Mouse (Mus musculus): ENCODE data around the gene Tmc2. TPM values are rescaled to one million over a fixed set of nuclear protein-coding genes. Genes with fewer than 3 reads are reported as not detected.

Gene Tmc2
- total RNA-seq, 2 experiments from 2014 or later, result not detected

DNA sequence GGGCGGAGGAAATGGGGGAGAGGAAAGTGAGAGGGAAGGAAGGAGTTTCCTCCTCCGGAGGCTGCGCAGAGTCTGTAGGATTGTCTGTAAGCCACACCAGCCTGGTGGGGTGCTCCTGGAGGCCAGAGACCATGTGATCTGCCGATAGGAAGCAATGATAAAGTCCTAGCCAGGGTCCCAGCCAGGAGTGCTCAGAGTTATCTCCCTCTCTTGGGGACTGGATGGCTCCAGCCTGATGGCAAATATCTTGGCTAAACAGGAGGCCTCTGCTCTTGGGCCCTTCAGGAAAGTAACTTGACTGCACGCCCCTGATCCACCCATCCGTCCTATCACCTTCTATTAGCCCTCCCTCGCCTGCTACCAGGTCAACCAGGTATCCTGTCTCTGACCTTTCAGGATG is 53.2 kb downstream of the Tmc2 start:
- no peak for DNase-seq (ENCODE audit: low spot score in 2 of 2)

DNA sequence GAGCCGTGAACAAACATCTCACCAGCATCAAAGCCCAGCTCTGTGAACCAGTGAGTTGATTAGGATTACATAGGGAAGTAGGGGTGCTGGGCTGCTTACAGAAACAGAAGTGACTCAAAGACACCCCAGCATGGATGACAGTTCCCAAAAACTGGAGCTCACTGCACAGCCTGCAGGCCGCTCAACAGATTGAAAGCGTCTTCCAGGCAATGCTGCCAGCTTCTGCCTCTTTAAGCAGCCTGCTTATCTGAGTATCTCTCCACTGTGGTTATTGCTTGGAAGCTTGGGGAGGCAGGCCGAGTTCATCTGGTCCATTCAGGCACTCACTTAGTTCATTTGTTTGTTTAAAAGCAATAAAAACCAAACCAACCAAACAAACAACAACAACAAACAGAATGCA is 61.8 kb downstream of the Tmc2 start:
- DNase-seq (ENCODE audit: low spot score in 2 of 2), result no peak

- DNase-seq (ENCODE audit: low spot score in 2 of 2), result no peak
Measured at GRCm38 (mm10) chr2:130260822-130261221, 65.8 kb downstream of the Tmc2 start.

DNA sequence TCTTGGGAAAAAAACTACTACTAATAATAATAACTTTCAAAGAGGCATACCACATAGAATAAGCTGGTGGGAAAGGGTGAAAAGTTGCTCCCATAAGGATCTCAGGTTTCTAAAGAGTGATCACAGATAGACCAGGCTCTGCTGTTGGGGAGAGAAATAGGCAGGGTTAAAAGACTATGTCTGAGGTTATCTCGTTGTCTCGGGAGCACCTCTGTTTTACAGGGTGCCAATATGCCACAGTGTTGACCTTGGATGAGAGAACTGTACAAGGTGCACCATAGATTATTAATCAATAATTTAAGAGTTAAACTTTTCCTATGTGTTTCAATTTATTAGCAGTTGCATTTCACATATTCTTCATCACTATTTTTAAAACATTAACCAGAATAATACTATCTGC is 66.9 kb downstream of the Tmc2 start:
- DNase-seq (ENCODE audit: low spot score in 2 of 2), result no peak

DNA sequence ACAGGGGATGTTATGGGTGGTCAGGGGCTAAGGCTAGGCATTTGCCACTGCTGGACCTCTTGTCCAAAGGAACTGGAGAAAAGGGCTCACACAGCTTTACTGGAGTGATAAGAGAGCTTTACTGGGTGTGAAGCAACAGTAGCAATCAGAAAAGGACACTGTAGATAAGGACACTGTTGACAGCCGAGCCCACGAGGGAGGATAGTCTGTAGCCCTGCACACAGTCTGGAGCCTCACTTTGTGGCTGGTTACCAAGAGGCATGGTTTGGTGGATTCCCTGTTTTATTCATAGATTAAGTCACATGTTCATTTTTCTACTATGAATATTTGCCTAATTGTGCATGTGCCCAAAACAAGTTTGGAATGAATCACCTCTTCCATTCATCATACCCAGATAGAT is 67.4 kb downstream of the Tmc2 start:
- no peak for DNase-seq (ENCODE audit: low spot score in 2 of 2)

GRCm38 (mm10) chr2:130265520-130265919 is 70.5 kb downstream of the Tmc2 start:
- no peak for DNase-seq (ENCODE audit: low spot score in 2 of 2)

DNA sequence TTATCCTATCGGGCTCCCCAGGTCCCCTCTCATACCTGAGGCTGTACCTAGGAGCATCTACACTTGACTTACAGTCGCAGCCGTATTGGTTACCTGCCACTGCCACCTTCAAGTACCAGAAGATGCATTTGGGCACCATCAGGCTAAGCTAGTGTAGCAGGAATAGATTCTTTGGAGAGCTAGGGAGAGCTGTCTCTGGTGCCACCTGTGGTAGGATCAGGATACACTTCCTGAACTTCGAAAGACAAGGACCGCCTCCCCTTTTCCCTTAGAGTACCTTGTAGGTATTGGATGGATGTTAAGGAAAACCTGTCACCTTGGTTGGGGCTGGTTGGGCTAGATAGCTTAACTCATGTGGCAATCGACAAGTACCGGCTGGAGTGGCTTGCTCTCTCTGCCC is 73.1 kb downstream of the Tmc2 start:
- no peak for DNase-seq (ENCODE audit: low spot score in 2 of 2)

GRCm38 (mm10) chr2:130273732-130274131 is 78.7 kb downstream of the Tmc2 start:
- peak; percentile 33 to 34 for DNase-seq (ENCODE audit: low spot score in 2 of 2)

DNA sequence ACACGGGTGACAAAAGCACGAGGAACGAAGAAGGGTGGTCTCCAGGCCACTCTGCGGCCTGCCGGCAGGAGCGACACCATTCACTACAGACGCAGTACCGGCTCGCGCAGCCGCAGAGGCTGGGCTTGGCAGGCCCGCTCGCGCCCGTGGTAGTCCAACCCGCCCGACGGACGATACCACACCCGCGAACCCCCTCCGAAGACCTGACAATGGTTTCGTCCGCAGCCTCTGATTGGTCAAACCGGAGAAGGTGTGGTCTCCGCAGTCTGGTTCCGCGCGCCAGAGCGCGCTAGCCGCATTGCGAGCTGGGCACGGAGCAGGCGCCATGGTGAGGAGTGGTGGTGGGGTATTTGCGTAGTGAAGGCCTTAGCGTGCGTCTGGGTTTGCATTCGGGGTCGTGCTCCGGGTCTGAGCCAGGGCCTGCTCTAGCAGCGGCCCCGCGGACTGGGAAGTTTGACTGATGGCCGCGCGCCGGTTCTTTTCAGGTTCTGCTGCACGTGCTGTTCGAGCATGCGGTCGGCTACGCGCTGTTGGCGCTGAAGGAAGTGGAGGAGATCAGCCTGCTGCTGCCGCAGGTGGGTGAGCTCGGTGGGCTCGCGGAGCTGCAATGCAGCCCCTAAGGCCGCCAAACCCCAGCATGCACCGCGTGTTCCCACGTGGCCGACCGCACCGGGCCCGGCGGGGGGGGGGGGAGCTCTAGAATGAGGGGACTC is 79.3 kb downstream of the Tmc2 start, which contains the start of gene Nop56:
Nop56 (plus strand) TSS at position 282 of the 713 bp plus-strand sequence.
- peak; percentile 99 to 100 for DNase-seq (ENCODE audit: low spot score in 2 of 2)

DNA sequence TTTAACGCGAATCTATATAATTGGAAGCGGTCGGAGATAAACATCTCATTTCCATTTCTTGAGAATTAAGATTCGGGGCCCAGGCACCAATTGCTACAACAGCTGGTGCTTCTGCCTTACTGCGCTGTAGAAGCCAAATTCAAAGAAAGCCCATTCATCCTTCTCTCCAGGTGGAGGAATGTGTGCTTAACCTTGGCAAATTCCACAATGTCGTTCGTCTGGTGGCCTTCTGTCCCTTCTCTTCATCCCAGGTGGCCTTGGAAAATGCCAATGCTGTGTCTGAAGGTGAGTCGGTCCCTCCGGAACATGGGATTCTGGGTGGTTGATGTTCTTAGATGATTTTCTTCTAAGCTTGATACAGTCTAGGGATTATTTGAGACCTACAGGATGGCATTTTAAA is 79.9 kb downstream of the Tmc2 start:
- no peak for DNase-seq (ENCODE audit: low spot score in 2 of 2)

DNA sequence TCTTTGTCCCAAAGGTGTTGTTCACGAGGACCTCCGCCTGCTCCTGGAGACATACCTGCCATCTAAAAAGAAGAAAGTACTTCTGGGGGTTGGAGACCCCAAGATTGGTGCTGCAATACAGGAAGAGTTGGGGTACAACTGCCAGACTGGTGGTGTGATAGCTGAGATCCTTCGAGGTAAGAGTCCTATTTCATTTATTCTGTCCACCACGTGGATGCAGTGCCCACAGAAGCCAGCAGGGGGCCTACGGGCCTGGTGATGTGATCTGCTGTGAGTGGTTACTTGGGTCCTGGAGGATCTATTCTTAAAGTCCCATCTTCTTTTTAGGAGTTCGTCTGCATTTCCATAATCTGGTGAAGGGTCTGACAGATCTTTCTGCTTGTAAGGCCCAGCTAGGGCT is 80.7 kb downstream of the Tmc2 start:
- DNase-seq (ENCODE audit: low spot score in 2 of 2), result no peak

GRCm38 (mm10) chr2:130279600-130280091 is 84.7 kb downstream of the Tmc2 start:
- DNase-seq (ENCODE audit: low spot score in 2 of 2), result no peak

- DNase-seq (ENCODE audit: low spot score in 2 of 2), result peak; percentile 38 to 51
Measured at GRCm38 (mm10) chr2:130280224-130280623, 85.2 kb downstream of the Tmc2 start.

DNA sequence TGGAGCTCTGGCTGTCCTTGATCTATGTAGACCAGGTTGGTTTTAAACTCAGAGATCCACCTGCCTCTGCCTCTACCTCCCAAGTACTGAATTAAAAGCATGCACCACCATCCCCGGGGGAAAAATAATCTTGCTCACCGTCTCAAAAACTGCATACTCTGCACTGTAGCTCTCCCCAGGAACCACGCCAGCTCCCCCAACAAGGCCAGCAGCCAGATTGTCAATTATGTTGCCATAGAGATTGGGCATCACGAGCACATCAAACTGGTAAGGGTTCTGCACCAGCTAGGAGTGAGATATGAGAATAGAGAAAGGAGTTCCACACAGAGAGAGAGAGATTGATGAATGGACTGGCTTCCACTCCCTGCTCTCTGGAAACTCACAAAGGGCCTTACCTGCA is 85.8 kb downstream of the Tmc2 start:
- DNase-seq (ENCODE audit: low spot score in 2 of 2), result no peak

DNA sequence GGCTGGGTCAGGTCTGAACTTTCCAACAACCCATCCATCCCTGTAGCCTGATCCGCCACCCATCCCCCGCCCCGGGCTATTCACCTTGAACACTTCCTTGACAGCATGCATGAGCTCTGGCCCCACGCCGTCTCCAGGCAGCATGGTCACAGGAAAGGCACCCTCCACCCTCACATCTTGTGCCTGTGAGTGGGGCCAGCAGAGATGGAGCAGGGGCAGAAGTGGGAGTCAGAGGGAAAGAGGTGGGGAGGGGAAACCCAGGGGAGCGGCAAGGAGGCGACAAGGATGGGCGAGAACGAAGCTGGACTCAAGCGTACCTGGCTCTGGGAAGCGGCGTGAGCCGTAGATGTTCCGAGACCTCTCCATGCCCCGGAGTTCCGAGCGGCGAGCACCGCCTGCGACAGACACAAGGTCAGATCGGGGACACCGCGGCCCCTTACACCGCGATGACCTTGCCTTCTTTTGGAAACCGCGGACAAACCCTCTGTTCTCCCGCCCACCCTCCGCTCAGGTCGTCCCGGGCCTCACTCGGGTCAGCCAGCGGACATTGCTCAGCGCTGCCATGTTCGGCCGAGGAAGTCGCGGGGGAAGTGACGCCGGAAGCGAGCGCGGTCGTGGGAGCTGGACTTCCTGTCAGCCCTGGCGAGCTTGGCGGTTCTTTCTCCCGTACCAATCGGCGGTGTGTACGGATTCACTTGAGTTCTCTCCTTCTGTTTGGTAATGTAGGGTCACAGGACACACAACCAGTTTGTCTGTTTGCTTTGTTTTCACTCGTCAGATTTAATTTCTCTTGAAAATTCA is 89.1 kb downstream of the Tmc2 start, which contains the start of gene Idh3b:
Idh3b (minus strand) TSS at position 694 of the 801 bp plus-strand sequence.
- DNase-seq (ENCODE audit: low spot score in 2 of 2), result peak; percentile 93 to 95

DNA sequence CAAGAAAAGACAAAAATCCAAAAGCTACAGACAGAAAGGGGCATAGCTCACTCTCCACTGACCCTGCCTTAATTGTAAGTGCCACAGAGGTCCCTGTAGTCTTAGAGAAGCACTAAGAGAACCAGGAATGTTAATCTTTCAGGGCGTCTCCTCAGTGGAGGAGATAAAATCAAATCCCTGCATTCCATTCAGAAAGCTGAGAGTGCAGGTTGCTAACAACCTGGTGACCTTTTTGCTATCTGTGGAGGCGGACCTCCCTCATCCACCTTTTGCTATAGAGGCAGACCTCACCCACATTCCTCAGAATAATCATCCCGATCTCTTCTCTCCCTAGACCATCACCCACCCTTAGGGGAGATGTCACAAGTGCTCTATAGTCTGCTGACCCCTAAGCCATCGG is 94.1 kb downstream of the Tmc2 start:
- no peak for DNase-seq (ENCODE audit: low spot score in 2 of 2)

DNA sequence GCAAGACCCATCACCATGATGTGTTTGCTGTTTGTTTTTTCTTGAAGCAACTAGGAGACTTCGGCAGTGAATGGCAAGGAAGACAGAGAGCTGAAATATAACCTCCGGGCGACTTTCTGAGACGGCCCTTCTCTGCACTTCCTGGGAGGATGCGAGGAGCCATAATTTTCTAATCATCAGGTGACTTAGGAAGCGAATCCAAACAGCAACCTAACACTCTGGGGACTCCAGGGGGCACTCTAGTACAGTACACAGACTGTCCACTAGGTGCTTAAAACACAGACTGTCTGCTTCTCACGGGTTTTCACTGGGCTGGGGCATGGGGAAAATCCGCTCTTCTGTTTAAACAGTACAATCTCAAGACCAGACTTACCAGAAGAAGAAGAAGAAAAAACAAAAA is 96.4 kb downstream of the Tmc2 start:
- peak; percentile 74 to 75 for DNase-seq (ENCODE audit: low spot score in 2 of 2)

- DNase-seq (ENCODE audit: low spot score in 2 of 2), result no peak
Measured at GRCm38 (mm10) chr2:130293009-130293408, 98.0 kb downstream of the Tmc2 start.

DNA sequence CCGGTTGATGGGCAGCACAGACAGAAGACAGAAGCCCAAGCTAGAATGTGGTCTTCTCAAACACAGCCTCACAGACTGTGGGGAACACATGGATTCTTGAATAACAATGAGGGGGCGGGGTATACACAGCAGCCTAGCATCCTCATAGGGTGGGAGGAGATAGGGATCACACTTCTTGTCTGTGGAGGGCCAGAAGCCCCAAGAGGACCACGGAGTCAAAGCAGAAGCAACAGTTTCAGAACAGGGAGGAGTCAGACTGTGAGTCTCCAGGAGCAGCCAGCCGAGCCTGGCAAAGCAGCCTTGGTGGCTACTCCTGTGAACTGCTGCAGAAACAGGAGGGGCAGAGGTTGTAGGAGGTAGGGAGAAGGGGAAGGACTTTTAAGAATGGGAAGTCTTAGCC is 98.5 kb downstream of the Tmc2 start:
- DNase-seq (ENCODE audit: low spot score in 2 of 2), result no peak

- DNase-seq (ENCODE audit: low spot score in 2 of 2), result no peak
Measured at GRCm38 (mm10) chr2:130294218-130294935, 99.4 kb downstream of the Tmc2 start.

GRCm38 (mm10) chr2:130294936-130295277 is 99.9 kb downstream of the Tmc2 start, which contains the start of gene Ebf4:
Ebf4 (plus strand) TSS chr2:130295169.
- no peak for DNase-seq (ENCODE audit: low spot score in 2 of 2)

All from left cerebral cortex, adult 18-20 months (tissue).